Mouse (Mus musculus) stomach, embryonic 14.5 days (tissue): ENCODE measurements around the gene Il24. TPM values are rescaled to one million over a fixed set of nuclear protein-coding genes. Genes with fewer than 3 reads are reported as not detected.

Experiments used
- ATAC-seq: fragments of 200-750 bp; cut with Nextera tagmentation; 2 replicates; pipeline ENCODE4 v1.8.0; 2017; ENCODE audit warnings: low read depth, moderate TSS enrichment; ENCODE audit not compliant: insufficient number of reproducible peaks, insufficient read depth, low FRiP score
- H3K27ac ChIP-seq: fragments of 300-500 bp; sonication (generic); 2 replicates; pipeline ENCODE4 v1.5.1; 2014; ENCODE audit warnings: mild to moderate bottlenecking, low read length, moderate library complexity, mixed read lengths
- H3K27me3 ChIP-seq: fragments of 300-500 bp; sonication (generic); 2 replicates; pipeline ENCODE4 v1.6.1; 2014; ENCODE audit warnings: low read length, control low read depth, mixed read lengths; ENCODE audit not compliant: control insufficient read depth, insufficient read depth
- H3K36me3 ChIP-seq: fragments of 300-500 bp; sonication (generic); 2 replicates; pipeline ENCODE4 v1.6.1; 2014; ENCODE audit warnings: mild to moderate bottlenecking, control low read depth, low read length, moderate library complexity, mixed read lengths; ENCODE audit not compliant: control insufficient read depth, insufficient read depth
- H3K4me1 ChIP-seq: fragments of 300-500 bp; sonication (generic); 2 replicates; pipeline ENCODE4 v1.6.1; 2014; ENCODE audit warnings: low read length, control low read depth, mixed read lengths; ENCODE audit not compliant: control insufficient read depth, insufficient read depth
- H3K4me2 ChIP-seq: fragments of 300-500 bp; sonication (generic); replicated peaks from 2 replicates; pipeline ENCODE4 v1.6.1; 2014; ENCODE audit warnings: low read depth, low read length, control low read depth
- H3K4me3 ChIP-seq: fragments of 300-500 bp; sonication (generic); 2 replicates; pipeline ENCODE4 v1.5.1; 2014; ENCODE audit warnings: low read depth, low read length, control low read depth
- H3K9ac ChIP-seq: fragments of 300-500 bp; sonication (generic); replicated peaks from 2 replicates; pipeline ENCODE4 v1.6.1; 2014; ENCODE audit warnings: low read depth, mild to moderate bottlenecking, control low read depth, low read length, moderate library complexity, mixed read lengths
- H3K9me3 ChIP-seq: fragments of 300-500 bp; sonication (generic); 2 replicates; pipeline ENCODE4 v1.6.1; 2016; ENCODE audit warnings: low read depth, low read length, control low read depth; ENCODE audit not compliant: control insufficient read depth
- WGBS: fragments of 180-500 bp; shearing (Covaris S2); extraction: QIAGEN DNeasy Blood & Tissue Kit; methylation state at CpG from one replicate; pipeline ENCODE4 v1.1.7; 2014; 5-methylcytosine and 5-hydroxymethylcytosine counted together
- polyA plus RNA-seq: library from polyadenylated mRNA; unstranded; fragments of >200 nt; fragmentation: Nextera tagmentation; extraction: Ambion mirVana; gene quantifications from 2 replicates; pipeline ENCODE4 v1.2.1, GENCODE M21; 2014

Gene Il24
- polyA plus RNA-seq, 1 experiment from 2014 or later: not detected

GRCm38 (mm10) chr1:130865541-130866221, 21.6 kb downstream of the Il24 start, which contains the start of gene Fcmr:
TSS of gene Fcmr (plus strand) at chr1:130865669.
- H3K4me1 ChIP-seq: no peaks in the 10 kb centered on the region
- H3K9ac ChIP-seq: no peak within 1 kb of the TSS
- no peaks in the 10 kb centered on the region for H3K9me3 ChIP-seq
- no peak within 1 kb of the TSS for H3K4me3 ChIP-seq
- H3K27me3 ChIP-seq: no peaks in the 10 kb centered on the region
- no peak for ATAC-seq
- H3K27ac ChIP-seq: no peak within 1 kb of the TSS
- WGBS: 83% methylated on average over 7 of the region's 7 CpGs
- H3K4me2 ChIP-seq: no peak within 1 kb of the TSS
- no peaks in the 10 kb centered on the region for H3K36me3 ChIP-seq

GRCm38 (mm10) chr1:130864741-130865140, 22.5 kb downstream of the Il24 start:
- Histone ChIP-seq H3K9me3 (no peaks in the 10 kb centered on the region), H3K27ac (no peak overlapping the region), H3K4me3 (no peak overlapping the region), H3K27me3 (no peaks in the 10 kb centered on the region), H3K4me1 (no peaks in the 10 kb centered on the region), H3K36me3 (no peaks in the 10 kb centered on the region), H3K9ac (no peak overlapping the region), H3K4me2 (no peak overlapping the region)
- ATAC-seq: no peak
- 93% methylated on average over 5 of the region's 5 CpGs for WGBS

- Histone ChIP-seq H3K4me3 (no peak overlapping the region), H3K4me1 (no peaks in the 10 kb centered on the region), H3K9me3 (no peaks in the 10 kb centered on the region)
Measured at GRCm38 (mm10) chr1:130864238-130864637, 23.0 kb downstream of the Il24 start.

GRCm38 (mm10) chr1:130857456-130857855, 29.8 kb downstream of the Il24 start:
- no peaks in the 10 kb centered on the region for H3K4me1 ChIP-seq
- no peak overlapping the region for H3K9ac ChIP-seq
- H3K36me3 ChIP-seq: no peaks in the 10 kb centered on the region
- H3K4me3 ChIP-seq: no peak overlapping the region
- no peak overlapping the region for H3K27ac ChIP-seq
- ATAC-seq: no peak
- H3K9me3 ChIP-seq: no peaks in the 10 kb centered on the region
- 75% methylated on average over 4 of the region's 4 CpGs for WGBS
- H3K27me3 ChIP-seq: no peaks in the 10 kb centered on the region
- no peak overlapping the region for H3K4me2 ChIP-seq

More at GRCm38 (mm10) chr1:130864238-130864637, 23.0 kb downstream of the Il24 start:
- 78% methylated on average over 4 of the region's 4 CpGs for WGBS
- Histone ChIP-seq H3K27me3 (no peaks in the 10 kb centered on the region), H3K9ac (no peak overlapping the region), H3K36me3 (no peaks in the 10 kb centered on the region), H3K27ac (no peak overlapping the region), H3K4me2 (no peak overlapping the region)
- ATAC-seq: no peak

GRCm38 (mm10) chr1:130855723-130856122, 31.5 kb downstream of the Il24 start:
- Histone ChIP-seq H3K27me3 (no peaks in the 10 kb centered on the region), H3K4me3 (no peak overlapping the region), H3K27ac (no peak overlapping the region), H3K36me3 (no peaks in the 10 kb centered on the region), H3K9me3 (no peaks in the 10 kb centered on the region), H3K9ac (no peak overlapping the region), H3K4me2 (no peak overlapping the region), H3K4me1 (no peaks in the 10 kb centered on the region)
- no peak for ATAC-seq
- 78% methylated on average over 2 of the region's 2 CpGs for WGBS

- 79% methylated on average over 9 of the region's 9 CpGs for WGBS
- H3K9ac ChIP-seq: no peak overlapping the region
- no peaks in the 10 kb centered on the region for H3K27me3 ChIP-seq
- H3K4me3 ChIP-seq: no peak overlapping the region
- no peak overlapping the region for H3K4me2 ChIP-seq
- no peak overlapping the region for H3K27ac ChIP-seq
- no peak for ATAC-seq
- H3K36me3 ChIP-seq: no peaks in the 10 kb centered on the region
- no peaks in the 10 kb centered on the region for H3K9me3 ChIP-seq
- no peaks in the 10 kb centered on the region for H3K4me1 ChIP-seq
Measured at GRCm38 (mm10) chr1:130854819-130855218, 32.4 kb downstream of the Il24 start.

GRCm38 (mm10) chr1:130850405-130850804, 36.8 kb downstream of the Il24 start:
- ATAC-seq: no peak
- H3K27me3 ChIP-seq: no peaks in the 10 kb centered on the region
- no peaks in the 10 kb centered on the region for H3K36me3 ChIP-seq
- H3K4me2 ChIP-seq: no peak overlapping the region
- H3K9ac ChIP-seq: no peak overlapping the region
- H3K27ac ChIP-seq: no peak overlapping the region
- no peak overlapping the region for H3K4me3 ChIP-seq
- no peaks in the 10 kb centered on the region for H3K4me1 ChIP-seq
- no peaks in the 10 kb centered on the region for H3K9me3 ChIP-seq
- 90% methylated on average over 5 of the region's 5 CpGs for WGBS

GRCm38 (mm10) chr1:130849530-130850214, 37.6 kb downstream of the Il24 start:
- no peaks in the 10 kb centered on the region for H3K9me3 ChIP-seq
- no peaks in the 10 kb centered on the region for H3K4me1 ChIP-seq
- no peak for ATAC-seq

More at GRCm38 (mm10) chr1:130849530-130850214, 37.6 kb downstream of the Il24 start:
- Histone ChIP-seq H3K27me3 (no peaks in the 10 kb centered on the region), H3K4me2 (no peak overlapping the region), H3K27ac (no peak overlapping the region), H3K36me3 (no peaks in the 10 kb centered on the region), H3K9ac (no peak overlapping the region), H3K4me3 (no peak overlapping the region)
- 90% methylated on average over 10 of the region's 10 CpGs for WGBS
